Mouse (Mus musculus) liver, embryonic 14.5 days (tissue): ENCODE data around the gene Mob3a.

Source experiments
- CTCF ChIP-seq: IDR thresholded peaks from 2 replicates; pipeline ENCODE4 v1.5.1; 2016; ENCODE audit warnings: antibody characterized with exemption, low read depth, control low read depth
- EP300 ChIP-seq: IDR thresholded peaks from 2 replicates; pipeline ENCODE4 v1.6.1; 2016; ENCODE audit warnings: antibody characterized with exemption, low read depth

- TF ChIP-seq EP300 (no peak), CTCF (no peak)
Measured at GRCm38 (mm10) chr10:80732611-80733101, 30.9 kb upstream of the Mob3a start.
